Mouse (Mus musculus) forelimb bud, embryonic 11.5 days (tissue): ENCODE data around the gene Prx.

Experiments
- DNase-seq: peaks from one replicate; pipeline ENCODE4 v3.0.0-alpha.2; 2012; ENCODE audit warnings: low read depth, low spot score

Gene Prx

GRCm38 (mm10) chr7:27560291-27560887 lies 61.3 kb downstream of the Prx start:
- DNase-seq: no peak

- no peak for DNase-seq
These were observed 61.9 kb downstream of the Prx start for GRCm38 (mm10) chr7:27560978-27561377.
